Mouse (Mus musculus) midbrain, embryonic 12.5 days (tissue): ENCODE results near the gene Slc26a3. TPM values are rescaled to one million over a fixed set of nuclear protein-coding genes. Genes with fewer than 3 reads are reported as not detected.

Source experiments
- polyA plus RNA-seq: library from polyadenylated mRNA; unstranded; fragments of >200 nt; fragmentation: Nextera tagmentation; extraction: Ambion mirVana; gene quantifications from 2 replicates; pipeline ENCODE4 v1.2.1, GENCODE M21; 2016

Slc26a3 gene
- polyA plus RNA-seq, 1 experiment from 2014 or later: not detected

Other genes starting within 250 kb of the Slc26a3 start
- gene Gm6993, start 150.1 kb upstream of the Slc26a3 start, polyA plus RNA-seq: not detected in 2 replicates
- 25.9 and 29.4 TPM in 2 replicates for gene Lamb1, start 125.6 kb upstream of the Slc26a3 start, polyA plus RNA-seq
- 143 and 144 TPM in 2 replicates for gene Dld, start 39.4 kb upstream of the Slc26a3 start, polyA plus RNA-seq
- 17.1 and 17.7 TPM in 2 replicates for gene Cbll1, start 108.7 kb downstream of the Slc26a3 start, polyA plus RNA-seq
- not detected in 2 replicates for gene Slc26a4, start 169.1 kb downstream of the Slc26a3 start, polyA plus RNA-seq
- gene Bcap29, start 243.8 kb downstream of the Slc26a3 start, polyA plus RNA-seq: 23.9 and 26.7 TPM in 2 replicates